Mouse (Mus musculus) stomach, embryonic 14.5 days (tissue): Measurements from ENCODE around the gene Klk1b1. TPM values are rescaled to one million over a fixed set of nuclear protein-coding genes. Genes with fewer than 3 reads are reported as not detected.
"Not testable (repeated sequence)": the region's sequence is repeated elsewhere in the genome, so short reads cannot be mapped to it uniquely, and the experiment has no call there.

Experiments
- ATAC-seq: fragments of 200-750 bp; cut with Nextera tagmentation; 2 replicates; pipeline ENCODE4 v1.8.0; 2017; ENCODE audit warnings: low read depth, moderate TSS enrichment; ENCODE audit not compliant: insufficient number of reproducible peaks, insufficient read depth, low FRiP score
- H3K27ac ChIP-seq: fragments of 300-500 bp; sonication (generic); 2 replicates; pipeline ENCODE4 v1.5.1; 2014; ENCODE audit warnings: mild to moderate bottlenecking, low read length, moderate library complexity, mixed read lengths
- H3K27me3 ChIP-seq: fragments of 300-500 bp; sonication (generic); 2 replicates; pipeline ENCODE4 v1.6.1; 2014; ENCODE audit warnings: low read length, control low read depth, mixed read lengths; ENCODE audit not compliant: control insufficient read depth, insufficient read depth
- H3K36me3 ChIP-seq: fragments of 300-500 bp; sonication (generic); 2 replicates; pipeline ENCODE4 v1.6.1; 2014; ENCODE audit warnings: mild to moderate bottlenecking, control low read depth, low read length, moderate library complexity, mixed read lengths; ENCODE audit not compliant: control insufficient read depth, insufficient read depth
- H3K4me1 ChIP-seq: fragments of 300-500 bp; sonication (generic); 2 replicates; pipeline ENCODE4 v1.6.1; 2014; ENCODE audit warnings: low read length, control low read depth, mixed read lengths; ENCODE audit not compliant: control insufficient read depth, insufficient read depth
- H3K4me2 ChIP-seq: fragments of 300-500 bp; sonication (generic); replicated peaks from 2 replicates; pipeline ENCODE4 v1.6.1; 2014; ENCODE audit warnings: low read depth, low read length, control low read depth
- H3K4me3 ChIP-seq: fragments of 300-500 bp; sonication (generic); 2 replicates; pipeline ENCODE4 v1.5.1; 2014; ENCODE audit warnings: low read depth, low read length, control low read depth
- H3K9ac ChIP-seq: fragments of 300-500 bp; sonication (generic); replicated peaks from 2 replicates; pipeline ENCODE4 v1.6.1; 2014; ENCODE audit warnings: low read depth, mild to moderate bottlenecking, control low read depth, low read length, moderate library complexity, mixed read lengths
- H3K9me3 ChIP-seq: fragments of 300-500 bp; sonication (generic); 2 replicates; pipeline ENCODE4 v1.6.1; 2016; ENCODE audit warnings: low read depth, low read length, control low read depth; ENCODE audit not compliant: control insufficient read depth
- WGBS: fragments of 180-500 bp; shearing (Covaris S2); extraction: QIAGEN DNeasy Blood & Tissue Kit; methylation state at CpG from one replicate; pipeline ENCODE4 v1.1.7; 2014; 5-methylcytosine and 5-hydroxymethylcytosine counted together
- polyA plus RNA-seq: library from polyadenylated mRNA; unstranded; fragments of >200 nt; fragmentation: Nextera tagmentation; extraction: Ambion mirVana; gene quantifications from 2 replicates; pipeline ENCODE4 v1.2.1, GENCODE M21; 2014

Gene Klk1b1
- polyA plus RNA-seq, 1 experiment from 2014 or later = not detected

DNA sequence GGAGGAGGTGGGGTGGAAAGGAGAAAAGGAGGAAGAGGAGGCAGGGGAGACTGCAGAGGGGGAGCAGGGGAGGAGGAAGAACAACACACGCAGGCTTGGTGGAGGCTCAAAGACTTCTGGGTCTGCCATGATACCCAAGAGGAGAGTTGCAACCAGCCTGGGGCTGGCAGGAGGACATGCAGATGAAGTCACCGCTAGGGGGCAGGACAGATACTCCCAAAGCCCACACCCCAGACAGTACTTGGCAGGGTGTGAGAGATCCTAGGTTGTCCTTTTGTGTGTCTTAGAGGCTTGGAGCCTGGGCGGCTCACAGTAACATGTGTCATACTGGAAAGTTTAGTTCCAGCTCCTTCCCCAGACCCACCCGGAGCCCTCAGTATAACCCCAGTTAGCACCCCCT is 38.0 kb upstream of the Klk1b1 start:
- Histone ChIP-seq H3K9me3 (no peaks in the 10 kb centered on the region), H3K36me3 (no peaks in the 10 kb centered on the region), H3K4me3 (no peak overlapping the region), H3K4me1 (no peaks in the 10 kb centered on the region), H3K4me2 (no peak overlapping the region), H3K9ac (no peak overlapping the region), H3K27ac (no peak overlapping the region), H3K27me3 (no peaks in the 10 kb centered on the region)
- no peak for ATAC-seq
- 42% methylated on average over 4 of the region's 4 CpGs for WGBS

DNA sequence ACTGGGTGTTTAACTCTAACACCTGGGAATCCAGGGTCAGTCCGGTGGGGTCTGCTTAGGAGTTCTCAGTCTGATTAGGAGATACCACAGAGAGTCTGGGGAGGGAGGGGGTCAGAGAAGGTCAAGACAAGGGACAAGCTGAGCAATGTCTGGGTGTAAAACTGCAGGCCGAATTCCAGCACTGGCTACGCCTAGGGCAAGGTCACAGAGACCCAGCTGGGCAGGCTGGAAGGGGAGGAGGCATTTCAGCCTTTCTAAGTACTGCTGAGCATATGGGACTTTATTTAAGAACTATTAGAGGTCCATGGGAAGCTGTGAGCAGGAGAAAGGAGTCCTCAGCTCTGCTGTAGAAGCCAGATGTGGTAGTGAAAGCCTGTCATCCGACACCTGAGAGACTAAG is 34.2 kb upstream of the Klk1b1 start:
- H3K9me3 ChIP-seq = no peaks in the 10 kb centered on the region
- H3K9ac ChIP-seq = no peak overlapping the region
- H3K27me3 ChIP-seq = no peaks in the 10 kb centered on the region
- H3K36me3 ChIP-seq = no peaks in the 10 kb centered on the region
- no peaks in the 10 kb centered on the region for H3K4me1 ChIP-seq
- H3K4me3 ChIP-seq = no peak overlapping the region
- no peak overlapping the region for H3K4me2 ChIP-seq
- H3K27ac ChIP-seq = no peak overlapping the region
- no peak for ATAC-seq
- 64% methylated on average over 4 of the region's 4 CpGs for WGBS

DNA sequence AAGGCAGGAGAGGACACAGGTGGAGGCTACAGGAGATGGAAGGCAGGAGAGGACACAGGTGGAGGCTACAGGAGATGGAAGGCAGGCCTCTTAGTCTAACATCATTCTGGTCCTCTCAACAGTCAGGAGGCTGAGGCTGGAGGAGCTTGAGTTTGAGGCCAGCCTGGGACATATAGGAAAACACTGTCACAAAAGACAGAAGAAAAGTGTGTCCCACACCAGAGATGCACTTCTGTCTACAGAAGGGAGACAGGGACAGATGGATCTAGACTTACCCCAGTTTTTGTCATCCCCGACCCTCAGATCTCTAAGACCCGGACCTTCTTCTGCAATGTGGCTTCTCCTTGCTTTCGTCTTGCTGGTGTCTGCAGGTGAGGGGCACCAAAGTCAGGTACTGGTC is 33.1 kb upstream of the Klk1b1 start, which contains the start of gene Klk15:
Gene Klk15 (plus strand): TSS at position 301 of the 400 bp plus-strand sequence.
- Histone ChIP-seq H3K27me3 (no peaks in the 10 kb centered on the region), H3K36me3 (no peaks in the 10 kb centered on the region), H3K27ac (no peak within 1 kb of the TSS), H3K4me1 (no peaks in the 10 kb centered on the region), H3K4me2 (no peak within 1 kb of the TSS), H3K9me3 (no peaks in the 10 kb centered on the region), H3K4me3 (no peak within 1 kb of the TSS), H3K9ac (no peak within 1 kb of the TSS)
- ATAC-seq = no peak
- 91% methylated on average over 3 of the region's 3 CpGs for WGBS

DNA sequence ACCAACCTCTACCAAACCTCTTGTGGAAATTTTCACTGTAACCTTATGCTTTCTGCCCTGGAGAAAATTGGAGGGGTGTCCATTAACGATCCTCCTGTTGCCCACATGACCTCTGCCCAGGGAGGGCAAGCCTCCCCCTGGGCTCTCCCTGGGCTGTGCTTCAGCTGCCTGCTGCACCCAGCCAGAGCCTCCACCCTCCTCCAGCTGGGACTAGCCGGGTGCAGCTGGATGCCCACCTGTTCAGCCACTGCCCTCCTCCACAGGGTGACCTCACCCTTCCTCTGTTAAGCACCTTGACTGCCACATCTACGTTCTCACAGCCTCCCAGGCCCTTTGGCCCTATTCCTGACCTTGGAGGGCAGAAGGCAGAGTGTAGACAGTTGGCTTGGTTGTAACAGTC is 31.8 kb upstream of the Klk1b1 start:
- H3K27ac ChIP-seq = no peak overlapping the region
- no peak overlapping the region for H3K4me2 ChIP-seq
- H3K4me1 ChIP-seq = no peaks in the 10 kb centered on the region
- no peaks in the 10 kb centered on the region for H3K36me3 ChIP-seq
- no peak overlapping the region for H3K4me3 ChIP-seq
- no peaks in the 10 kb centered on the region for H3K9me3 ChIP-seq
- ATAC-seq = no peak
- no peaks in the 10 kb centered on the region for H3K27me3 ChIP-seq
- 56% methylated on average over 3 of the region's 3 CpGs for WGBS
- no peak overlapping the region for H3K9ac ChIP-seq

DNA sequence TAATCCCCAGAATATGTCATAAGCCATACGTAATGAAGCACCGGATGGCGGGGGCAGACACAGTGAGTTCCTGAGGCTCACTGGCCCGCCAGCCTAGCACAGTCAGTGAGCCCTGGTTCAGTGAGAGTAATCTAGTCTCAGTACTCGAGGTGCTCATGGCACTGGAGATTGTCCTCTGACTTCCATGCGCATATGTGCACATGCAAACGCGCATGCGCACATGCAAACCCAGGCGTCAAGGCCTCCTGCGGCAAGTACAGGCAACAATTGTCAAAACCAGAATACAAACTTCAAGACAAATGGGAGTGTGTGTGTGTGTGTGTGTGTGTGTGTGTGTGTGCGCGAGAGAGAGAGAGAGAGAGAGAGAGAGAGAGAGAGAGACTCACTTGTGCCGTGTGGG is 30.0 kb upstream of the Klk1b1 start:
- no peaks in the 10 kb centered on the region for H3K27me3 ChIP-seq
- no peak overlapping the region for H3K9ac ChIP-seq
- H3K4me1 ChIP-seq = no peaks in the 10 kb centered on the region
- no peaks in the 10 kb centered on the region for H3K9me3 ChIP-seq
- H3K27ac ChIP-seq = no peak overlapping the region
- no peak overlapping the region for H3K4me2 ChIP-seq
- H3K4me3 ChIP-seq = no peak overlapping the region
- 79% methylated on average over 14 of the region's 14 CpGs for WGBS
- no peaks in the 10 kb centered on the region for H3K36me3 ChIP-seq
- ATAC-seq = no peak

DNA sequence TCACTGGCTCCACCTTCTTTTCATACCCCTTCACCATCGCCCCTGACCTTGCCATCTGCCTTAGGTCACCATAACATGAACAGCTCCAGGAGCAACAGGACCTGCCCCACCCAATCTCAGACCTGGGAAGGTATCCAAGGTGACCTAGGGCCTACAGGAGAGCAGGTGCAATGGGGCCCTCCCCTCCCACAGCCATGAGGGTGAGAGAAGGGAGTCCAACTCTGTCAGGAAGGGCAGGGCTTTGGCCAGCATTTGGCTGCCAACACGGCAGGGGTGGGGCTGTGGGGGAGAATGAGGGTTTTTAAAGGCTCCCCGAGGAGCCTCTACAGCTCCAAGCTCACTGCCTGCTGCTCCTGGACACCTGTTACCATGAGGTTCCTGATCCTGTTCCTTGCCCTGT is 24.3 kb upstream of the Klk1b1 start:
- not testable (repeated sequence) for H3K36me3 ChIP-seq, H3K4me1 ChIP-seq, H3K4me2 ChIP-seq, H3K4me3 ChIP-seq, ATAC-seq, H3K9me3 ChIP-seq, H3K9ac ChIP-seq, H3K27ac ChIP-seq, H3K27me3 ChIP-seq
- 57% methylated on average over 3 of the region's 3 CpGs for WGBS

DNA sequence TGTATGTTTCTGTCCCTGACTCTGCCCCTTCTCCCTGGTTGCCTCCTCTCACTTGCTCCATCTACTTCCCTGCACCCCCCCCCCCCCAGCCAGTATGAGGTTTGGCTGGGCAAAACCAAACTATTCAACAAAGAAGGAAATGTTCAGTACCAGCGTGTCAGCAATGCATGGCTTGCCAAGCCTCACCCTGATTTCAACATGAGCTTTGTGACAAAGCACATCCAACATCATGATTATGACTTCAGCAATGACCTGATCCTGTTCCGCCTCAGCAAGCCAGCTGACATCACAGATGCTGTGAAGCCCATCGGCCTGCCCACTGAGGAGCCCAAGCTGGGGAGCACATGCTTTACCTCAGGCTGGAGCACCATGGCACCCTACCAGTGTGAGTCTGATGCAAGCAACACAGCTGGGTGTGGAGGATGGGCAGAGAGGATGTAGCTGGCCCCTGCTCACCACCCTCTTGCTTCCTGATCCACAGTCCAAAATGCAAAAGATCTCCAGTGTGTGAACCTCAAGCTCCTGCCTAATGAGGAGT is 21.8 kb upstream of the Klk1b1 start:
- H3K4me1 ChIP-seq = no peaks in the 10 kb centered on the region
- H3K27ac ChIP-seq = no peak overlapping the region
- H3K27me3 ChIP-seq = no peaks in the 10 kb centered on the region
- 87% methylated on average over 3 of the region's 3 CpGs for WGBS
- no peak overlapping the region for H3K4me3 ChIP-seq
- no peak overlapping the region for H3K4me2 ChIP-seq
- H3K9ac ChIP-seq = no peak overlapping the region
- H3K9me3 ChIP-seq = no peaks in the 10 kb centered on the region
- ATAC-seq = no peak
- no peaks in the 10 kb centered on the region for H3K36me3 ChIP-seq

DNA sequence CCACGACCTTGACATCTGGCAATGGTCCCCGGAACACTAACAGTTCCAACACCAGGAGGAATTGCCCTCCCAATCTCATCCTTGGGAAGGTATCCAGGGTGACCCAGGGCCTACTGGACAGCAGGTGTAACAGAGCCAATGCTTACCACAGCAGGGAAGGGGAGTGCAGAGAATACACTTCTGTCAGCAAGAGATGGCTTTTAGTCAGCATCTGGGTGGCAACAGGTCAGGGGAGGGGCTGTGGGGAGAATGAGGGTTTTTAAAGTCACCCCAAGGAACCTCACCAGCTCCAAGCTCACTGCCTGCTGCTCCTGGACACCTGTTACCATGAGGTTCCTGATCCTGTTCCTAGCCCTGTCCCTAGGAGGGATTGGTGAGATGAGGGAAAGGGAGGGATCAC is 16.2 kb upstream of the Klk1b1 start, which contains the start of gene Klk1b8:
Gene Klk1b8 (plus strand): TSS at position 301 of the 400 bp plus-strand sequence.
- H3K4me3 ChIP-seq = no peak within 1 kb of the TSS
- no peak for ATAC-seq
- H3K4me1 ChIP-seq = no peaks in the 10 kb centered on the region
- 76% methylated on average over 2 of the region's 2 CpGs for WGBS
- H3K4me2 ChIP-seq = no peak within 1 kb of the TSS
- no peak within 1 kb of the TSS for H3K27ac ChIP-seq
- no peak within 1 kb of the TSS for H3K9ac ChIP-seq
- H3K36me3 ChIP-seq = no peaks in the 10 kb centered on the region
- no peaks in the 10 kb centered on the region for H3K27me3 ChIP-seq
- H3K9me3 ChIP-seq = no peaks in the 10 kb centered on the region

DNA sequence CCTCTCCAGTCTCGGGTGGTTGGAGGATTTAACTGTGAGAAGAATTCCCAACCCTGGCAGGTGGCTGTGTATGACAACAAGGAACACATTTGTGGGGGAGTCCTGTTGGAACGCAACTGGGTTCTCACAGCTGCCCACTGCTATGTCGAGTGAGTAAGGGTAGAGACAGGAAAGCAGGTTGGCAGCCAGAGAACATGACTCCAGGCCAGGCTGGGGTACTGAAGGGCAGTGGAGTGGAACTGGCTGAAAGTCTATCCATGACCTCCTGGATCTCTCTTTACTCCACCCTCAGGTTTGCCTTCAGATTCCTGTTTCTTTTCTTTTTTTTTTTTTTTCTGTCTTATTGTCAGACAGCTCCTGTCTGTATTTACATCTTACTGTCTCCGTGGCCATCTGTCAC is 13.8 kb upstream of the Klk1b1 start:
- no peak overlapping the region for H3K4me2 ChIP-seq
- no peaks in the 10 kb centered on the region for H3K4me1 ChIP-seq
- H3K27me3 ChIP-seq = no peaks in the 10 kb centered on the region
- 63% methylated on average over 4 of the region's 4 CpGs for WGBS
- H3K9ac ChIP-seq = no peak overlapping the region
- no peaks in the 10 kb centered on the region for H3K36me3 ChIP-seq
- no peak overlapping the region for H3K27ac ChIP-seq
- H3K4me3 ChIP-seq = no peak overlapping the region
- no peak for ATAC-seq
- H3K9me3 ChIP-seq = no peaks in the 10 kb centered on the region
